Mouse (Mus musculus) neural tube, embryonic 15.5 days (tissue): ENCODE measurements around the gene Tnik. TPM values are rescaled to one million over a fixed set of nuclear protein-coding genes. Genes with fewer than 3 reads are reported as not detected.

Experiments
- ATAC-seq: fragments of 200-750 bp; cut with Nextera tagmentation; 2 replicates; pipeline ENCODE4 v1.8.0; 2017; ENCODE audit warnings: mild to moderate bottlenecking, moderate TSS enrichment, moderate library complexity; ENCODE audit not compliant: low FRiP score
- H3K27ac ChIP-seq: fragments of 300-500 bp; sonication (generic); replicated peaks from 2 replicates; pipeline ENCODE4 v1.5.1; 2015; ENCODE audit warnings: mild to moderate bottlenecking, inconsistent platforms
- H3K27me3 ChIP-seq: fragments of 300-500 bp; sonication (generic); replicated peaks from 2 replicates; pipeline ENCODE4 v1.6.1; 2015; ENCODE audit warnings: inconsistent platforms
- H3K36me3 ChIP-seq: fragments of 300-500 bp; sonication (generic); 2 replicates; pipeline ENCODE4 v1.6.1; 2015; ENCODE audit warnings: inconsistent platforms
- H3K4me1 ChIP-seq: fragments of 300-500 bp; sonication (generic); 2 replicates; pipeline ENCODE4 v1.6.1; 2015; ENCODE audit warnings: inconsistent platforms
- H3K4me2 ChIP-seq: fragments of 300-500 bp; sonication (generic); 2 replicates; pipeline ENCODE4 v1.6.1; 2015; ENCODE audit warnings: inconsistent platforms, mild to moderate bottlenecking, moderate library complexity
- H3K4me3 ChIP-seq: fragments of 300-500 bp; sonication (generic); replicated peaks from 2 replicates; pipeline ENCODE4 v1.5.1; 2015; ENCODE audit warnings: mild to moderate bottlenecking, inconsistent platforms
- H3K9ac ChIP-seq: fragments of 300-500 bp; sonication (generic); replicated peaks from 2 replicates; pipeline ENCODE4 v1.6.1; 2015; ENCODE audit warnings: mild to moderate bottlenecking, inconsistent platforms
- H3K9me3 ChIP-seq: fragments of 300-500 bp; sonication (generic); replicated peaks from 2 replicates; pipeline ENCODE4 v1.6.1; 2016; ENCODE audit warnings: inconsistent platforms
- WGBS: fragments of 180-500 bp; shearing (Covaris S2); methylation state at CpG from one replicate; pipeline ENCODE4 v1.1.7; 2015; ENCODE audit warnings: mixed read lengths; 5-methylcytosine and 5-hydroxymethylcytosine counted together
- polyA plus RNA-seq: library from polyadenylated mRNA; unstranded; fragments of >200 nt; fragmentation: Nextera tagmentation; extraction: Ambion mirVana; gene quantifications from 2 replicates; pipeline ENCODE4 v1.2.1, GENCODE M21; 2015

The Tnik gene
- polyA plus RNA-seq, 1 experiment from 2014 or later, result 67.3 TPM

DNA sequence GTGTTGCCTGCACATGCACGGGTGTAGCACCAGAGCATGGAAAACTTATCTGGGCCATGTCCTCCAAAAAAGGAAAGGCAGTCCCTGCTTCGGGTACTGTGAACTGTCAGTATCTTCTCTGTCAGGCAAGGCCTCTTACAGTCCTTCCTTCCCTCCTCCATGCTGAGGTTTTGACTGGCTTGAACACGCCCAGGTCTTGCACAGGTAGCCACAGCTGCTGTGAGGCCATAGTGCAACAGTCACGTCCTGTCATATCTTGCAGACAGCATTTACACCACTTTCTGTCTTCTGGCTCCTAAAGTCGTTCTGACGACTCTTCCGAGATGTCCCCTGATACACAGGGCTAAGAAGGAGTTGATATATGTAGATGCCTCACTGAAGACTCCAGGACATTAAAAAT, 28.8 kb upstream of the Tnik start:
- Histone ChIP-seq H3K27ac (no peak overlapping the region), H3K36me3 (no peaks in the 10 kb centered on the region), H3K4me1 (no peaks in the 10 kb centered on the region), H3K9me3 (no peaks in the 10 kb centered on the region), H3K4me3 (no peak overlapping the region), H3K27me3 (no peaks in the 10 kb centered on the region), H3K4me2 (no peak overlapping the region), H3K9ac (no peak overlapping the region)
- ATAC-seq, result no peak
- 86% methylated on average over 7 of the region's 7 CpGs for WGBS

DNA sequence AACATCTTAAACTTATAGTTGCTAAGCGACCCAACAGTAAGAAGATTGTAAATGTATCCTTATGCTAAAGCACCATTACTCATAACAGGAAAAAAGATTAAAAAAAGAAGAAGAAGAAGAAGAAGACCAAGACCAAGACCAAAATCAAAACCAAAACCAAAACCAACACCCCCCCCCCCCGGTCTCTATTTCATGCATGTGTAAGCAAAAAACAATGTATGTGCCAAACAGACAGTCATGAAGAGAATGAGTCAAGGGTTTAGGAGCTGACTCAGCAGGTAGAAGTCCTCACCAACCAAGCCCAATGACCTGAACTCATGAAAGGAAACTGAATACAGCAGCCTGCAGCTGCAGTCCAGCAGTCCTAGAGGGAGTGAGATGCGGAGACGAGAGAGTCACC, 26.3 kb upstream of the Tnik start:
- Histone ChIP-seq H3K4me1 (no peaks in the 10 kb centered on the region), H3K9ac (no peak overlapping the region), H3K4me2 (no peak overlapping the region), H3K36me3 (no peaks in the 10 kb centered on the region), H3K9me3 (no peaks in the 10 kb centered on the region), H3K27ac (no peak overlapping the region), H3K27me3 (no peaks in the 10 kb centered on the region), H3K4me3 (no peak overlapping the region)
- WGBS, result 94% methylated on average over 4 of the region's 4 CpGs
- no peak for ATAC-seq

DNA sequence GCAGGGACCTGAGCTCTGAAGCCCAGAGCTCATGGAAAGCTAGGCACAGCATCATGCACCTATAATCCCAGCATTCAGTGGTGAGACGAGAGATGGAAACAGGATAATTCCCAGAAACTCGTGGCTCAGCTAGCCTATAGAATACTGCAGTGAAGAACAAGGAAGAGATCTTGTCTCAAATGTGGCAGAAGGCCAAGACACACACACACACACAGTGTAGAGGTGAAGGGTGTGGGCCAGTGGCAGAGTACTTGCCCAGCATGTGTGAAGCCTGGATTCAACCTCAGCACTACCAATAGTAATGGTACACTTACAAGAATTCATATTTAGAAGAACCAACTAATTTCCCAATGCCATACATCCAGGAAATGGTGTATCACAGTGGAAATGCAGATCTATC, 24.9 kb upstream of the Tnik start:
- H3K4me2 ChIP-seq, result no peak overlapping the region
- H3K36me3 ChIP-seq, result no peaks in the 10 kb centered on the region
- H3K9me3 ChIP-seq, result no peaks in the 10 kb centered on the region
- H3K27ac ChIP-seq, result no peak overlapping the region
- no peaks in the 10 kb centered on the region for H3K4me1 ChIP-seq
- no peak overlapping the region for H3K9ac ChIP-seq
- no peak overlapping the region for H3K4me3 ChIP-seq
- no peak for ATAC-seq
- H3K27me3 ChIP-seq, result no peaks in the 10 kb centered on the region
- WGBS, result 65% methylated on average over 2 of the region's 2 CpGs

DNA sequence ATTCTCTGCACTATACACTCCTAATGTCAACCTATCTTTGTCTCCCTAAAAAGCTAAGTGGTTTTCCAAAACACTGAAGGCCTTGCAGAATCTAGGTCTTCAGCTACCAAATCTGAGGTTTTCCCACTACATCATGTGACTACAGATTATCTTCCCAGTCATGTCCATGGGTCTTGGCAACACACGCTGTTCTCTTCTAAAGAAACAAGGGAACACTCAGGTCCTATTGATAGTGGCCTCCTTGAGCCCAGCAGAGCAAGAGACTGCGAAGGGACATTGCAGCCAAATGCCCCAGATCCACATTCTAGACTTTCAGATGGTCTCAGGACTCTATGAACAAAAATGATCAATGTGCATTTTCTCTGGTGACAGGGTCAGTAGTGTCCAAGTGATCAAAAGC, 20.5 kb upstream of the Tnik start:
- H3K4me2 ChIP-seq, result no peak overlapping the region
- ATAC-seq, result no peak
- no peaks in the 10 kb centered on the region for H3K4me1 ChIP-seq
- H3K9ac ChIP-seq, result no peak overlapping the region
- no peak overlapping the region for H3K4me3 ChIP-seq
- no peak overlapping the region for H3K27ac ChIP-seq
- H3K9me3 ChIP-seq, result no peaks in the 10 kb centered on the region; the same call in 1 of the 2 replicates
- no peaks in the 10 kb centered on the region for H3K27me3 ChIP-seq
- 80% methylated on average over 2 of the region's 2 CpGs for WGBS
- H3K36me3 ChIP-seq, result no peaks in the 10 kb centered on the region

DNA sequence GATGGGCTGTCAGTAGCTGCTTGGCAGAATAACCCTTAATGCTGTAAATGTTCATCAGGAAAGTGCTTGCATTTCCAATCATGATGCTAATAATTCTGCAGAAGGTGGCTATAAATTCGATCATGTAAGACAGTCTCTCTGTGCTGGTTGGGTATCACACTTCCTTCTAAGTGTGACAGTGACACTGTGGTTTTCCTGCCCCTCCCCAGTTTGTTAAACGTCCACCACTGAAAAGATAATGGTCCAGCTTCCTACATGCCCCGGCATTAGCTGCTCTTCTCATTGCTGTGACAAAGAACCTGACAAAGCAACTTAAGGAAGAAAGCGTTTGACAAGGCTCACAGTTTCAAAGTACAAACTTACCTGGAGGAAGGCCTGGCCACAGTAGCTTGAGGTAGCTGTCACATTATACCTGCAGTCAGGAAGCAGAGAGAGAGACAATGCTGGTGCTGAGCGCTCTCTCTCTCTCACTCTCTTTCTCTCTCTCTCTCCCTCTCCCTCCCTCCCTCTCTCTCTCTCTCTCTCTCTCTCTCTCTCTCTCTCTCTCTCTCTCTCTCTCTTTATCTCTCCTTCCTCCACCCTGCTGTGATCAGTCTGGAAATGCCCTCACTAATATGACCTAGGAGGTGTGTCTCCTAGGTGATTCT, 18.6 kb upstream of the Tnik start:
- no peak for ATAC-seq
- Histone ChIP-seq H3K4me1 (no peaks in the 10 kb centered on the region), H3K4me3 (no peak overlapping the region), H3K36me3 (no peaks in the 10 kb centered on the region), H3K9me3 (no peaks in the 10 kb centered on the region; the same call in 1 of the 2 replicates), H3K9ac (no peak overlapping the region), H3K4me2 (no peak overlapping the region), H3K27ac (no peak overlapping the region), H3K27me3 (no peaks in the 10 kb centered on the region)
- WGBS, result 82% methylated on average over 5 of the region's 5 CpGs

DNA sequence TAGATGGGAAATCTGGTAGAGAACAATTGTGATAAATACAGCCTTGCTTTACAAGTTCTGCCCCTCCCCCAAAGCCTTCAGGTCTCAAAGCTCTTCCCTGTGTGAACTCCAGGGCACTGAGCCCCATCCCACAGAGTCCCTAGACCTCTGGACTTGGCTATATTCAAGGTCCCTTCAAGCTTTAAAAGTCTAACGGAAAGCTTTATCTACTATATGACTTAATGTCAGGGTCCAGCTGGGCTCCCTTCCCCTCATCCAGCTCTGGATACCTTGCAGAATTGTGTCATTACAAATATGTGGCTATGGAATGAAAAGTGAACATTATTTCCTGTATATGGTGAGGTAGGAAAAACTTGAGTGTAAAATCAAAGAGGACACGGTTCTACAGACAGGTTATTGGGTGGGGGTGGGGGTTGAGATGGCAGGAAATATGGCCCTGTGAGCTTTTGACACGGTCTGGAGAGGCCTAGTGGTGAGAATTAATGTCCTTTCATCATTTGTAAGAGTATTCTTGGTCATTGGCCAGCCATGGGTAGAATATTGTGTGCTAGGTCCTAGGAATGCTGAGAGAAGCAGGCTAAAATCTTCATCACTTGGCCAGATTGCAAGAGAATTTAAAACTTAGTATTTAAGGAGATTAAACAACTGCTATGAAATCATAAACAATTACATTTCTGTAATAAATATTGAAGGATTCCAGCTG, 14.6 kb upstream of the Tnik start:
- H3K4me3 ChIP-seq, result no peak overlapping the region
- H3K27me3 ChIP-seq, result no peaks in the 10 kb centered on the region
- no peaks in the 10 kb centered on the region for H3K36me3 ChIP-seq
- H3K9me3 ChIP-seq, result no peaks in the 10 kb centered on the region; the same call in 1 of the 2 replicates
- no peak overlapping the region for H3K9ac ChIP-seq
- no peak overlapping the region for H3K27ac ChIP-seq
- no peak overlapping the region for H3K4me2 ChIP-seq
- 65% methylated on average over 3 of the region's 3 CpGs for WGBS
- no peak for ATAC-seq
- H3K4me1 ChIP-seq, result no peaks in the 10 kb centered on the region

DNA sequence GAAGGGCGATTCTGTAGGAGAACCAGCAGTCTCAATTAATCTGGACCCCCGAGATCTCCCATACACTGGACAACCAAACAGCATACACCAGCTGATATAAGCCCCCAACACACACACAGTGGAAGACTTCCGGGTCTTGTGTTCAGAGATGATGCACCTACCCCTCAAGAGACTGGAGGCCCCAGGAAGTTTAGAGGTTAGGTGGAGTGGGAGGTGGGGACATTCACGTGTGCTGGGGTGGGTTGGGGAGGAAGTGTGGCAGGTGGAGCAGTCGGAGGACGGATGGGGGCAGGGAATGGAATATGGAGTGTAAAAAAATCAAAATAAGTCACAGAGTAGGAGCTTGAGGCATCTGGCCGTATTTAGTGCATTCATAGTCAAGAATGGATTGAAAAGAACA, 7.3 kb upstream of the Tnik start:
- no peak overlapping the region for H3K9ac ChIP-seq
- H3K36me3 ChIP-seq, result no peaks in the 10 kb centered on the region
- no peaks in the 10 kb centered on the region for H3K9me3 ChIP-seq
- H3K4me2 ChIP-seq, result no peak overlapping the region
- H3K4me3 ChIP-seq, result no peak overlapping the region
- WGBS, result 89% methylated on average over 7 of the region's 7 CpGs
- no peaks in the 10 kb centered on the region for H3K27me3 ChIP-seq
- no peak for ATAC-seq
- H3K27ac ChIP-seq, result no peak overlapping the region
- H3K4me1 ChIP-seq, result no peaks in the 10 kb centered on the region

DNA sequence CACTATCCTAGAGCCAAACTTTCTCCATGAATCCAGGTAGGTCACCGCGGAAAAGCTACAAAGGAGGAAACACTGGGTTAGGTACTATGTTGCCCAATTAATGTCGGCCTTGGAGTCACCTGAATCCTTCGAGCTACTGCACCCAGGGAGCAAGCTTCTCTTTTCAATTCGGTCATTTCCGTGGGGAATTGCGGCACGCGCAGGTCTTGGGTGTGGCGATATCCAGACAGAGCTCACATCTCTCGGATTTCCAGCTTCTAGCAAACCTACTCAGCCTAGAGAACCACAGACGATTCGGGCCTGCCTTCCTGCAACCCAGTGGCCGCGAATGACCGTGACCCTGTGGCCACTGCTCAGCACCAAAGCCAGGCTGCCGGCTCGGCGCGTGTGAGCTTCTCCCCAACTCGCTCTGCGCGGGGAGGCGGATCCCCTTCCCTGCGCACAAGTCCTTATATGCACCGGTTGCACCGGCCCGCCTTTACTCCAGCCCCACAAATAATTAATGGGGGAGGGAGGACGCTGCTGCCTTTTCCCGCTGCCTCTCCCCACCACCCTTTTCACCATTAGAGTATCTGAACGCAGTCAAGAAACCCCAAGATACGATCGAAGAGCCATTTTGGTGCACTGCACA, 528 bp upstream of the Tnik start:
- Histone ChIP-seq H3K27me3 (no peaks in the 10 kb centered on the region), H3K9ac (peak overlapping the region; percentile 93), H3K9me3 (no peaks in the 10 kb centered on the region), H3K36me3 (no peaks in the 10 kb centered on the region), H3K4me3 (peak overlapping the region; percentile 58), H3K4me1 (peaks cover 25% of the 10 kb centered on the region), H3K4me2 (peak overlapping the region; percentile 87), H3K27ac (peak overlapping the region; percentile 93)
- peak; percentile 64 for ATAC-seq
- under 1% methylated on average over 33 of the region's 33 CpGs for WGBS

DNA sequence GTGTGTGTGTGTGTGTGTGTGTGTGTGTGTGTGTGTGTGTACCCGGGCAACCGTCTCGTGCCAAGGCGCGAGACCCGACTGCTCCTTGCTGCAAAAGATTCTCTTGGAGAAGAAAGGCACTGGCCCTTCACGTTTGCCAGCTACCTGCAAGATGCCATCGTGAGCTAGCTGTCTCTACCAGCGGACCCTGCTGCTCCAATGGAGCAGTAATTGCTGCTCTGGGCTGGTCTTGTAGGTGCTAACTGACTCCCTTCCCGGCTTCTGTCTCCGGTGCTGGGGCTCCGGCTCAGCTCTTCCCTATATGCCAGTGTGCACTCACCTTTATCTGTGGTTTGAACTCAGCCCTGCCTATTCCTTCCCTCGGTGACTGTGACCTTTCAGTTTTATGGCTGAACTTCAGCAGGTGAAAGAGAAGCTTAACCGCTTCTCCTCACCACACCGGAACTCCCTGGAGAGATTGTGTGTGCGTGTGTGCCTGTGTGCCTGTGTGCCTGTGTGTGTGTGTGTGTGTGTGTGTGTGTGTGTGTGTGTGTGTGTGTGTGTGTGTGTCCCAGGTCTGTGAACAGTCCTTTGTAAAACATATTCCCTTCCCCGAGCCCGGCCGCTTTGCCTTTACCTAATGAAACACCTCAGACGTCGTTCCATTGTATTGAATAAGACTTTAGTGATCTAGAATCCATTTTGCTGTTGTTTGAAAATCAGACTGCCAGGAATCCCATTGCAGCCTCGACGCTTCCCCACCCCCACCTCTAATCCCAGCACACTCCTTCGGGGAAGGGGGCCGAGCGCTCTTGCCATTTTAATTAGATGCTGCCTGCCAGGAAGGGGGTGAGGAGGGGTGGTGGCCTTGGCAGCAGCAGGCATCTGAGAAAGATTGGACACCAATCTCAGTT, 1.2 kb downstream of the Tnik start:
- H3K36me3 ChIP-seq, result no peaks in the 10 kb centered on the region

DNA sequence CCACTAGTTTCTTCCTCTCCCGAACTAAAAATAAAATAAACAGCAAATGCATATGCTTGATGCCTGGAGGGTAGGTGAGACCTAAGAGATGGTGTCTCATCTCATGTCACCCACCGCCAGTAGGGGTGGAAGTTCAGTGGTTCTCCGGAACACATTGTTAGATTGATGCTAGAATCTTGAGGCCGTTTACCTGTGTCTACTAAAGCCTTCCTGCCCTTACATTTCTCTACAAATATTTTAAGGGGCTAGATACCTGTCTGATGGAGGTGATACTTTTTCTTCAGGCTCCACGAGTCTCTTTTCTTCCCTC, 1.8 kb downstream of the Tnik start:
- H3K4me3 ChIP-seq, result peak overlapping the region; percentile 58
- H3K9ac ChIP-seq, result peak overlapping the region; percentile 93
- H3K36me3 ChIP-seq, result no peaks in the 10 kb centered on the region
- 17% methylated on average over 5 of the region's 5 CpGs for WGBS
- no peaks in the 10 kb centered on the region for H3K27me3 ChIP-seq
- H3K9me3 ChIP-seq, result no peaks in the 10 kb centered on the region
- ATAC-seq, result no peak
- H3K4me2 ChIP-seq, result peak overlapping the region; percentile 87
- H3K4me1 ChIP-seq, result peaks cover 41% of the 10 kb centered on the region
- peak overlapping the region; percentile 93 for H3K27ac ChIP-seq

More for the DNA sequence above, 1.2 kb downstream of the Tnik start:
- Histone ChIP-seq H3K27ac (peak overlapping the region; percentile 93), H3K9me3 (no peaks in the 10 kb centered on the region), H3K27me3 (no peaks in the 10 kb centered on the region), H3K4me3 (peak overlapping the region; percentile 58), H3K4me2 (peak overlapping the region; percentile 87), H3K9ac (peak overlapping the region; percentile 93), H3K4me1 (peaks cover 39% of the 10 kb centered on the region)
- WGBS, result 2% methylated on average over 24 of the region's 26 CpGs
- ATAC-seq, result peak; percentile 30; the same call in 1 of the 2 replicates

DNA sequence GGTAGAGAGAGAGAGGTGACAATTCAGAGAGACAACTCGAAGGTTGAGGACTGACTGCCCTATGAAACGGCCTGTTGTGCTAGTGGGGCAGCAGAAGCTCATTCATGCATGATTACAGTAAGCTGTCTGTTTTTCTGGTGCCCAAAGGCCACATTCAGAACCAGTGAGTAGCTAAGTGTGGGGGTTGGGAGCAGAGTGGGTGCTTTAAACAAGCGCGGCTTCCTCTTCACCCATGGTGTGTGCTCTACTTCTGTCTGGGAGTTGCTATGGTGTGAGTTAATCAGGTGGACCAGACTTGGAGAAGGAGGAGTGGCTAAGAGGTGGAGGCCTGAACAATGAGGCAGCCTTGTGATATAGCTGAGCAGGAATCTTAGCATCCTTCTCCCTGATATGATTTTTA, 2.2 kb downstream of the Tnik start:
- Histone ChIP-seq H3K36me3 (no peaks in the 10 kb centered on the region), H3K9ac (peak overlapping the region; percentile 93), H3K27ac (peak overlapping the region; percentile 93), H3K4me3 (peak overlapping the region; percentile 58), H3K4me1 (peaks cover 45% of the 10 kb centered on the region), H3K27me3 (no peaks in the 10 kb centered on the region), H3K4me2 (peak overlapping the region; percentile 87), H3K9me3 (no peaks in the 10 kb centered on the region)
- 7% methylated on average over 4 of the region's 4 CpGs for whole genome bisulfite sequencing
- ATAC-seq, result peak; percentile 39
